Mouse (Mus musculus) thymus, adult 2 months (tissue): ENCODE measurements around the gene Myo5a.

Experiments
- CTCF ChIP-seq: fragments of 200-500 bp; IDR thresholded peaks from 2 replicates; pipeline ENCODE4 v1.5.1; 2012; ENCODE audit warnings: mild to moderate bottlenecking, control low read depth, low read length, moderate library complexity, borderline replicate concordance; ENCODE audit not compliant: control insufficient read depth, poor library complexity, insufficient read depth; ENCODE audit errors: extremely low read depth
- POLR2A ChIP-seq: fragments of 200-500 bp; IDR thresholded peaks from 2 replicates; pipeline ENCODE4 v1.6.1; 2012; ENCODE audit warnings: mild to moderate bottlenecking, low read length, control low read depth, moderate library complexity; ENCODE audit not compliant: control insufficient read depth, poor library complexity, insufficient read depth; ENCODE audit errors: extremely low read depth

DNA sequence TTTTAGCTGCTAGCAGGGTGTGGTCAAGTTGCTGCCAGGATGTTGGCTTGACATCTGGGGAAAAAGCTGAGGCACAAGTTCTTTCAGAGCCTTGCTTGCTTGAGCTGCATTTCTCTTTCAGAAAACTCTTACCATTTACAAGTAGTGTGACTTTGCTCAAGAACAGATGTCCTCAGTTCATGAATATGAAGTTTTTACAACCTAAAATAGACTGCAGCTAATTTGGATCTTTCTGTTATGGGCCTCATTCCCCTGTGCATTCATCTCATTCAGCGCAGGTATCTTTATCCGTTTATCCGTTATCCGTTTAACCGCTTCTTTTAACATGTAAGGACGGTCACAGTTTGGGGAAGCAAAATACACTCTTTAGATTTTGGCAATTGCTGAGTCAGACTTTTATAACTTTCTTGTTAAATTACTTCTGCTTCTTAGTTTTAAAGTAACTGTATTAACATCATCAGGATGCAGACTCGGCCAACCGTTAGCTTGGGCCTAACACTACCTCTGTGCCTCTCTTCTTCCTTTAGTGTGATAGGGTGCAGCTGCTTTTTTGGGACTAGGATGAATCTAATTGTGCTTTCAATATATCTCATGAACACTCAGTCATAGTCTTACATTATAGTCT lies 29.5 kb downstream of the Myo5a start:
- TF ChIP-seq CTCF (no peak), POLR2A (no peak)
